Comparison of ENCODE assay signal across 8 mouse cellular contexts in the genomic region with DNA sequence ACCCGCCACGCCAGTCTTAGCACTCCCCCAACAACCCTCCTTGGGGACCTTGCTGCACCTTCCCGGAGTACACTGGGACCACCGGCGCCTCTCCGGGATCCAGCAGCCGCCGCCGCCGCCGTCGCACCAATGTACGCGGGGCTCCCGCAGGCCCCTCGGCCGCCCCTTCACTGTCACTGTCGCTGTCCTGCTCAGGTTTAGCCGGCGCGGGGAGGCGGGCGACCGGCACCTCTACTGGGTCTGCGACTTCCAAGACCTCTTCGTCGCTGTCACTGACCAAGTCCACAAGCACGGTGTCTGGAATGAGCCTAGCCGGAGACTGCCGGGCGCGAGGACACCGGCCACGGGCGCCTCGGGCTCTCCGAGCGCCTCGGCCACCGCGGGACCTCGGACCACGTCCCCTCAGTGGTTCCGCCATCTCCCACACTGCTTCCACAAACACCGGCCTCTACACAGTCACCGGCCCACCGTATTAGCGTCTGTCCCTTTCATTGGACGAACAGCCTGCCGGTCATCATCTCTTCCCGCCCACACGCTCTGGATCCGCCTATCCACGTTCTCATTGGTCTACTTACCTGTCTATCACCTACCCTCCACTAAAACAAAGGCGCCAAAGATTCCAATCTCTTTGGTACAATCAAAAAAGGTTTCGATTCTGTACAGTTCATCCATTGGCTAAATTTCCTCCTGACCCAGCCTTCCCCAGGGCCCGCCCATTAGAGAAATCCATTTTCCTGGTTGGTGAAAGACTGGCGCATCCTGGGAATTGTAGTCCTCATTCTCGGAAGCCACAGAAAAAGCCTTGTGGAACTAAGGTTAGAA. TPM values are rescaled to one million over a fixed set of nuclear protein-coding genes. Genes with fewer than 3 reads are reported as not detected.
DNase-seq lines count a peak whose midpoint lies in the region; ATAC-seq lines count a peak whose summit lies in the region.

Gene Nfatc2ip, minus strand, starts transcription at position 440 of the 822 bp plus-strand sequence.

- H3K4me1 ChIP-seq in heart, embryonic 14.5 days (ENCODE audit: control insufficient read depth in 2 of 2, insufficient read depth in 2 of 2, low read length in 2 of 2): peaks cover 0 to 8% of the 10 kb centered on the region in 2 experiments; a peak in 3 of 4 replicates
- peaks cover 32% of the 10 kb centered on the region for H3K4me1 ChIP-seq in liver, embryonic 13.5 days (replicated peaks)
- H3K4me1 ChIP-seq in stomach, embryonic 16.5 days (ENCODE audit: control insufficient read depth, insufficient read depth, low read length): peaks cover 6% of the 10 kb centered on the region; the same call in 1 of the 2 replicates

- 0 out of 2 replicates have a peak, but pooled peaks cover 4% of the 10 kb centered on the region for H3K36me3 ChIP-seq in heart, embryonic 14.5 days (ENCODE audit: control insufficient read depth, insufficient read depth, low read length)
- peaks cover 7% of the 10 kb centered on the region for H3K36me3 ChIP-seq in liver, embryonic 13.5 days
- H3K36me3 ChIP-seq in stomach, embryonic 16.5 days (ENCODE audit: control insufficient read depth, insufficient read depth, low read length): no peaks in the 10 kb centered on the region

- H3K4me3 ChIP-seq in heart, embryonic 14.5 days (ENCODE audit: control insufficient read depth in 1 of 2, insufficient read depth in 1 of 2, low read depth in 1 of 2, low read length in 2 of 2): peak within 1 kb of the TSS; percentile 79 to 91
- peak within 1 kb of the TSS; percentile 98 for H3K4me3 ChIP-seq in liver, embryonic 13.5 days (replicated peaks)
- peak within 1 kb of the TSS; percentile 94 for H3K4me3 ChIP-seq in stomach, embryonic 16.5 days (replicated peaks; ENCODE audit: low read length)

- peak within 1 kb of the TSS; percentile 44 to 62; a peak in 2 of 4 replicates for H3K27ac ChIP-seq in heart, embryonic 14.5 days (replicated peaks in 1 of 2; ENCODE audit: control insufficient read depth in 1 of 2, insufficient read depth in 1 of 2, low read depth in 2 of 2, low read length in 2 of 2)
- H3K27ac ChIP-seq in liver, embryonic 13.5 days: peak within 1 kb of the TSS; percentile 84
- peak within 1 kb of the TSS; percentile 38; the same call in 1 of the 2 replicates for H3K27ac ChIP-seq in stomach, embryonic 16.5 days (ENCODE audit: low read length)

- no peaks in the 10 kb centered on the region for H3K9me3 ChIP-seq in heart, embryonic 14.5 days (ENCODE audit: control insufficient read depth, low read length)
- H3K9me3 ChIP-seq in liver, embryonic 13.5 days (replicated peaks): no peaks in the 10 kb centered on the region
- H3K9me3 ChIP-seq in stomach, embryonic 16.5 days (replicated peaks; ENCODE audit: control insufficient read depth, low read length): no peaks in the 10 kb centered on the region

- WGBS in heart, embryonic 14.5 days: under 1% methylated on average over 59 of the region's 59 CpGs
- WGBS in liver, embryonic 13.5 days (ENCODE audit: insufficient replicate concordance): under 1% methylated on average over 59 of the region's 59 CpGs
- WGBS in stomach, embryonic 16.5 days: under 1% methylated on average over 59 of the region's 59 CpGs

- DNase-seq in c-Kit-negative CD71-positive TER-119-positive erythroid progenitor cells, embryonic 14.5 days (ENCODE audit: low read depth, low spot score): peak; percentile 99
- peak; percentile 99 for DNase-seq in fibroblast of lung, adult 2 months (ENCODE audit: low read depth)
- DNase-seq in kidney, postnatal 14 days: peak; percentile 98
- peak; percentile 95 for DNase-seq in liver, embryonic 13.5 days
- peak; percentile 89 for DNase-seq in neural tube, embryonic 10.5 days (ENCODE audit: extremely low spot score, low spot score)

- H3K4me2 ChIP-seq in heart, embryonic 14.5 days (ENCODE audit: low read length): peak within 1 kb of the TSS; percentile 77
- H3K4me2 ChIP-seq in liver, embryonic 13.5 days: peak within 1 kb of the TSS; percentile 87
- H3K4me2 ChIP-seq in stomach, embryonic 16.5 days (ENCODE audit: low read depth, low read length): peak within 1 kb of the TSS; percentile 88

- ATAC-seq in CD4-positive, CD25-positive, alpha-beta regulatory T cell, adult 4 months: peak; percentile 97
- peak; percentile 100 for ATAC-seq in heart, embryonic 14.5 days (ENCODE audit: insufficient number of reproducible peaks, insufficient read depth, low FRiP score, low read depth)
- ATAC-seq in liver, embryonic 13.5 days (ENCODE audit: low read depth): peak; percentile 98
- peak; percentile 100 for ATAC-seq in stomach, embryonic 16.5 days (ENCODE audit: insufficient read depth, low FRiP score)

- peak within 1 kb of the TSS; percentile 76 for H3K9ac ChIP-seq in heart, embryonic 14.5 days (ENCODE audit: low read length)
- peak within 1 kb of the TSS; percentile 96 for H3K9ac ChIP-seq in liver, embryonic 13.5 days
- H3K9ac ChIP-seq in stomach, embryonic 16.5 days (ENCODE audit: low read length): peak within 1 kb of the TSS; percentile 89

- H3K27me3 ChIP-seq in heart, embryonic 14.5 days (ENCODE audit: control insufficient read depth, insufficient read depth, low read length): no peaks in the 10 kb centered on the region
- H3K27me3 ChIP-seq in liver, embryonic 13.5 days: no peaks in the 10 kb centered on the region
- no peaks in the 10 kb centered on the region for H3K27me3 ChIP-seq in stomach, embryonic 16.5 days (ENCODE audit: control insufficient read depth, insufficient read depth, low read length)

RNA-seq across cellular contexts. Expression of gene Nfatc2ip, which starts in this region (rescaled TPM):
- 1 to 10 TPM; 2.6 to 2.8 TPM for polyA plus RNA-seq in CD4-positive, CD25-positive, alpha-beta regulatory T cell, adult 4 months (2017; shearing (Covaris generic))
- polyA plus RNA-seq in heart, embryonic 14.5 days (2014; fragmentation: Nextera tagmentation; extraction: Ambion mirVana): 1.3 and 2.0 TPM in 2 replicates
- polyA plus RNA-seq in liver, embryonic 13.5 days (2015; fragmentation: Nextera tagmentation; extraction: Ambion mirVana): 2.6 and 3.0 TPM in 2 replicates
- 1.1 and 1.4 TPM in 2 replicates for polyA plus RNA-seq in stomach, embryonic 16.5 days (2015; fragmentation: Nextera tagmentation; extraction: Ambion mirVana)

Comparison
In these comparisons a context has a peak if more than half of its experiments do, and no peak if none do; other contexts are left out.
1. Peak in every context shown above with its lines: DNase-seq, ATAC-seq, H3K4me3 ChIP-seq and H3K27ac ChIP-seq.